Mouse (Mus musculus) midbrain, embryonic 10.5 days (tissue): ENCODE results near the gene Kcnc4. TPM values are rescaled to one million over a fixed set of nuclear protein-coding genes. Genes with fewer than 3 reads are reported as not detected.

ENCODE experiments used
- DNase-seq: peaks from one replicate; pipeline ENCODE4 v3.0.0-alpha.2; 2017; ENCODE audit warnings: low spot score
- H3K27ac ChIP-seq: fragments of 300-500 bp; sonication (generic); replicated peaks from 2 replicates; pipeline ENCODE4 v1.5.1; 2016; ENCODE audit warnings: mild to moderate bottlenecking
- H3K27me3 ChIP-seq: fragments of 300-500 bp; sonication (generic); 2 replicates; pipeline ENCODE4 v1.6.1; 2016; ENCODE audit warnings: low read depth, mild to moderate bottlenecking; ENCODE audit not compliant: poor library complexity, severe bottlenecking
- H3K36me3 ChIP-seq: fragments of 300-500 bp; sonication (generic); 2 replicates; pipeline ENCODE4 v1.6.1; 2016; ENCODE audit warnings: mild to moderate bottlenecking, moderate library complexity
- H3K4me1 ChIP-seq: fragments of 300-500 bp; sonication (generic); 2 replicates; pipeline ENCODE4 v1.6.1; 2016
- H3K4me3 ChIP-seq: fragments of 300-500 bp; sonication (generic); 2 replicates; pipeline ENCODE4 v1.5.1; 2016; ENCODE audit warnings: mild to moderate bottlenecking, moderate library complexity
- H3K9me3 ChIP-seq: fragments of 300-500 bp; sonication (generic); replicated peaks from 2 replicates; pipeline ENCODE4 v1.6.1; 2016; ENCODE audit warnings: mild to moderate bottlenecking
- WGBS: fragments of 180-500 bp; shearing (Covaris S2); methylation state at CpG from one replicate; pipeline ENCODE4 v1.1.7; 2016; 5-methylcytosine and 5-hydroxymethylcytosine counted together
- polyA plus RNA-seq: library from polyadenylated mRNA; unstranded; fragments of >200 nt; fragmentation: Nextera tagmentation; extraction: Ambion mirVana; gene quantifications from 2 replicates; pipeline ENCODE4 v1.2.1, GENCODE M21; 2016

Gene Kcnc4
- polyA plus RNA-seq, 1 experiment from 2014 or later = not detected

DNA sequence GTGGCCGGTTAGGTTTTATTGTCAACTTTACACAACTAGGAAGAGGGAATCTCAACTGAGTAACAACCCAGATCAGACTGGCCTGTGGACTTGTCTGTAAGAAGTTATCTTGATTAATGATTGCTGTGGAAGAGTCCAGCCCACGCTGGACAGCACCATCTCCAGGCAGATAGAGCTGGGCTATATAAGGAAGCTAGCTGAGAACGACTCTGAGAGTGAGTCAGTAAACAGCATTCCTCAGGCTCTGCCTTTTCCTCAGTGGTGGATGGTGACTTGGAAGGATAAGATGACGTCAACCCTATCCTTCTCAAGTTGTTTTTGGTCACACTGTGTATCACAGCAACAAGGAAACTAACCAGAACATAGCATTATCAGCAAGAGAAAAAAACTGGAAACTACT, 29.3 kb upstream of the Kcnc4 start:
- no peak overlapping the region for H3K27ac ChIP-seq
- no peak for DNase-seq
- 73% methylated on average over 4 of the region's 4 CpGs for WGBS
- H3K9me3 ChIP-seq = no peaks in the 10 kb centered on the region
- H3K36me3 ChIP-seq = no peaks in the 10 kb centered on the region
- no peaks in the 10 kb centered on the region; the same call in 1 of the 2 replicates for H3K27me3 ChIP-seq
- H3K4me3 ChIP-seq = no peak overlapping the region
- no peaks in the 10 kb centered on the region for H3K4me1 ChIP-seq

DNA sequence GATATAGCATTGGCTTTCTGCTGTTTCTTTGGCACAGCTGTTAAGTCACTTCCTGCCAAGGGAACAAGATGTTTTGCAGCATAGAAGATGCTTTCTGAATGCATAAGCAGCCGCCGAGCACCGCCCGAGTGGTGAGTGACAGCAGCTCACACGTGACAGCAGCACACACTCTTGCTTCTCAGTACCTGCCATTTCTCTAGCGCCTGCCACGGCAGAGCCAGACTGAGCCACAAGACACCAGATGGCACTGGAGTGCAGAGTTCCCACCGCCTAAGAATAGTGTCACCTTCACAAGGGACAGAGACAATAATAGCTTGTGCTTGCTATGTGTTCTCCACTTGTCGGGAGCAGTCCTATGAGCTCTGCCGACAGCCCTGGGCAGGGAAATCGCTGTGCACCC, 23.9 kb upstream of the Kcnc4 start:
- no peak overlapping the region for H3K27ac ChIP-seq
- H3K27me3 ChIP-seq = no peaks in the 10 kb centered on the region
- no peaks in the 10 kb centered on the region for H3K36me3 ChIP-seq
- 68% methylated on average over 11 of the region's 11 CpGs for WGBS
- H3K4me3 ChIP-seq = no peak overlapping the region
- H3K9me3 ChIP-seq = no peaks in the 10 kb centered on the region
- DNase-seq = no peak
- no peaks in the 10 kb centered on the region; the same call in 1 of the 2 replicates for H3K4me1 ChIP-seq

DNA sequence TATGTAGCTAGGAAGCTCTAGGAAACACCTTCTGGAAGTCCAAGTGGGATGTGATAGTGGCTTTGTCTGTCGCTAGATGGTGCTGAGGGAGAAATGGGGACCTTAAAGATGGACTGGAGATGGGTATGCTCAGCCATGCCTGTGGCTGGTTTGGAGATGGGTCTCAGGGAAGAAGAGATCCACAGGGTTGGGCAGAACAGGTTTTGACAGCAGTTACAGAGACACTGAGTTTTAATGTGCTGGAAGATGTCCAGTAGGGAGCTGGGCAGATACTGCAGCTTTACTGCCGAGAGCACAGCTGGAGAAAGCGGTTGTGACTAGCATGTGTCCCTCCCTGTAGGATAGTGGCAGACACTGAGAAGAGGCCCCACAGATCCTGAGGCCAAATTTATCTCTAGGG, 21.3 kb upstream of the Kcnc4 start:
- DNase-seq = peak; percentile 37
- 65% methylated on average over 3 of the region's 3 CpGs for WGBS
- no peaks in the 10 kb centered on the region for H3K36me3 ChIP-seq
- H3K4me1 ChIP-seq = no peaks in the 10 kb centered on the region; the same call in 1 of the 2 replicates
- no peak overlapping the region for H3K4me3 ChIP-seq
- H3K9me3 ChIP-seq = no peaks in the 10 kb centered on the region
- no peaks in the 10 kb centered on the region for H3K27me3 ChIP-seq
- H3K27ac ChIP-seq = no peak overlapping the region

DNA sequence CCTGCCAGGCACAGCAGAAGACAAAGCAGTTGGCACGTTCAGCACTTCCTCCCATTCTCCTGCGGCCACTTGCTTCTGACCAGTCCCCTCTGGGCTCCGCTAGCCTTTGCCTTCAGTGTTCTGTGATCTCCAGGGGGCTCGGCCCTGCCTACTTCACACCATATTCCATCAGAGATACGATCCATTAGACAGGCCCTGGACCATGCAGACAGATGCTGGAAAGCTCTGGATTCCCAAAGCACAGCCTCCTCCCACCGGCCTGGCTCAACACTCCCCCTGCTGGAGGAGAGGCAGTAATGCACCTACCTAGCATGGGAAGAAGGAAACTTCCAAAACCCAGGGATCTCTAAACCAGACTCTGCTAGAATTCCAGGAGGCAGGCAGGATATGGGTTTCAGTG, 12.8 kb upstream of the Kcnc4 start:
- H3K4me3 ChIP-seq = no peak overlapping the region
- WGBS = 52% methylated on average over 6 of the region's 6 CpGs
- no peaks in the 10 kb centered on the region for H3K9me3 ChIP-seq
- H3K27me3 ChIP-seq = 0 out of 2 replicates have a peak, but pooled peaks cover 9% of the 10 kb centered on the region
- H3K36me3 ChIP-seq = no peaks in the 10 kb centered on the region
- peak; percentile 51 for DNase-seq
- H3K4me1 ChIP-seq = no peaks in the 10 kb centered on the region
- H3K27ac ChIP-seq = no peak overlapping the region

DNA sequence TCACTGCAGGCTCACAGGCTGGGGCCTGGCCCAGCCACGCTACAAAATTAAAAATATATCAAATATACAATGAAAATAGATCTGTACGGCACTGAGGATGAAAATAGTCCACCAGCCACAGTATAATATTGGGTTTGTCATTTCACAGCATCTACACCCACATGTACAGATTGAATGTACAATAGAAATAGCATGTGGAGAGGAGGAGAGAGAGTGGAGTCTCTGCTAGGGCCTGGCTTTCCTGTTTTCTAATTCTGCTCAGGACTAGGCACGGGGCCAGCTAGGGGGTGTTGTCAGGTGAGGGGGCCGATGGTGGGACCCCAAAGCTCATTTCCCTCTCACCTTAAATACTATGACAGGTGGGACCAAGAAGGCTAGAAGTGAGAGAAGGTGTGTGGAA, 9.7 kb upstream of the Kcnc4 start:
- Histone ChIP-seq H3K4me3 (no peak overlapping the region), H3K27me3 (peaks cover 14% of the 10 kb centered on the region), H3K9me3 (no peaks in the 10 kb centered on the region), H3K27ac (no peak overlapping the region), H3K4me1 (no peaks in the 10 kb centered on the region), H3K36me3 (no peaks in the 10 kb centered on the region)
- 79% methylated on average over 4 of the region's 4 CpGs for WGBS
- no peak for DNase-seq

DNA sequence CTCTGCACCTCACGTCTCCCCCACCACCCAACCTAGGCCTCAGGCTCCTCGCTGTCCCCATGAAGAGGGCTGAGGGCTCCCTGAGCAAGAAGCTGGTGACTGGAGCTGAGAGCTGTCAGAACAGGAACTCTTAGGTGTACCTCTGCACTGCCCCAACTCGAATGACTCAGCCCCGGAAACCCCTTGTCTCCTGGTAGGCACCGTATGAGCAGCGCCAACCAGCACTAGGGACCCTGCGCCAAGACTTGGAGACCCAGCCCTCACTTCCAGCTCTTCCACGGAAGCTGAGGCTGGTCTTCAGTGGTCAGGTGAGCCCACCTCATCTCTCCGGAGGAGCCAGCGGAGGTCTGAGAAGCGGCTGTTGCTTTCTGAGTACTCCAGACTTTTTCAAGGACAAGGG, 8.8 kb upstream of the Kcnc4 start:
- peaks cover 24% of the 10 kb centered on the region for H3K27me3 ChIP-seq
- no peaks in the 10 kb centered on the region for H3K4me1 ChIP-seq
- no peak for DNase-seq
- H3K9me3 ChIP-seq = no peaks in the 10 kb centered on the region
- WGBS = 89% methylated on average over 11 of the region's 11 CpGs
- H3K36me3 ChIP-seq = no peaks in the 10 kb centered on the region
- no peak overlapping the region for H3K27ac ChIP-seq
- H3K4me3 ChIP-seq = no peak overlapping the region

DNA sequence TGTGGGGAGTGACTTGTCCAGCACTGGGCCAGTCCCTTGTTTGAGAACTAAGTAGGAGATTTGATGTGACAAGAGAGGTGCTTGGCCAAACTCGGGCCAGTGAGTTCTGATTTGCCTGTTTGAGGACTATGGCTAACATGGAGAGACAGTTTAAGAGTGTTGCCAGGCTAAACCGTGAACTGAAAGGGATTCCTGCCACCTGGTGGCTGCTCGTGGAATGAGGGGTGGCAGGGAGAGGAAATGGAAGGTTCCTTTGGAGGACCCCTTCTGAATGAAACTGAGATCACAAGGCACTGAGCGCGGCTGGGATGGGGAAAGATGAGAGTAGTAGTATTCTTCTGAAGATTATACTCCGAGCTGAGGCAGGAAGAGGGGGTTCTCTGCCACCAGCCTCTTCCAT, 7.2 kb upstream of the Kcnc4 start:
- WGBS = 10% methylated on average over 6 of the region's 6 CpGs
- Histone ChIP-seq H3K36me3 (no peaks in the 10 kb centered on the region), H3K27me3 (peaks cover 36% of the 10 kb centered on the region), H3K4me3 (no peak overlapping the region), H3K27ac (no peak overlapping the region), H3K9me3 (no peaks in the 10 kb centered on the region), H3K4me1 (no peaks in the 10 kb centered on the region)
- DNase-seq = peak; percentile 77

DNA sequence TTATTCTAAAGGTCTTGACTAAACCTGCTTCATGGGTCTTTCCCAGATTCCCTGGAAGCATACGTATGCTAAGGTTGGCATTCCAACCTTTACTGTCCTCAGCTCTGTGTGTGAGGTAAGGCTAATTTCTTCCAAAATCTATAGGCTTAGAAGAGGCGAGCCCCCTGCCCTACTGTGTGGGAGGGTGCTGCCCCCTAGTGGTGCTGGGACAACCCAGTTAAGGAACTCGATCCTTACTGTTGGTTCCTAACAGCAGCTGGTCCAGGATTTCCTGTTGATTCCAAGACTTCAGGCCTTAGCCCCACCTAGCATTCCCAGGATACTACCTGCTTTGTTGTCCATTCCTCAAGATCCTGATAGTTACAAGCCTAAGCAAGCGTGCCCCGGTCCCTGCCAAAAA, 2.8 kb upstream of the Kcnc4 start:
- H3K4me3 ChIP-seq = no peak overlapping the region
- WGBS = 20% methylated on average over 5 of the region's 5 CpGs
- H3K27ac ChIP-seq = no peak overlapping the region
- no peaks in the 10 kb centered on the region for H3K9me3 ChIP-seq
- peaks cover 71% of the 10 kb centered on the region for H3K27me3 ChIP-seq
- peak; percentile 77 for DNase-seq
- no peaks in the 10 kb centered on the region for H3K36me3 ChIP-seq
- peaks cover 25% of the 10 kb centered on the region for H3K4me1 ChIP-seq

DNA sequence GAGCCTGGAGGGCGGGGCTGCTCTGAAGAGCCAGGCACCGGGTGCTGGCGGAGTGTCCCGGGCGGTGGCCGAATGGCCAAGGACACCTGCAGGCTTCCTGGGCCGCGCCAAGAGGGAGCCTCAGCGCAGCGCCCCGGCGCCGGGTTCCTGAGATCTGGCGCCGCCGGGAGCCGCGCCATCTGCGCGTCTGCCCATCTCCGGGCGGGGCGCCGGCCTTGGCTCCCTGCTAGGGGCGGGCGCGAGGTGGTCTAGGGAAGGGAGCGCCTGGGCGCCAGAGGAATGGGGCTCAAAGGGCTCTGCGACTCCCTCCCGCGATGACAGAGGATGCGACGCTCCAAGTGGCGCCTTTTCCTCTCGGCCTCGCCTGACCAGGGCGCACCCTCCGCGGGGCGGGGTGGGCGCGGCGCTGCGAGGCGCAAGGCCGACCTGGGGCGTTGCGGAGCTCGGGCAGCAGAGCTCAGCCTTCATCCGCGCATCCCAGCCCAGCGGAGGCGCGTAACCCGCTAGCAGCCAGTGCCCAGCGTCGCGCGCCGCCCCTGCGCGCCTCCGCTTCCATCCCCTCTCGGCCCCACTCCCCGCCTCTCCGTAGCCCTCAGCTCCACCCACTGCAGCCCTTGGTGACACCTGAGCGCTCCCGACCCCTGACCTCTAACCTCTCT, 550 bp upstream of the Kcnc4 start:
- peak overlapping the region; percentile 71 for H3K4me3 ChIP-seq
- H3K27ac ChIP-seq = no peak overlapping the region
- under 1% methylated on average over 61 of the region's 69 CpGs for WGBS
- peaks cover 92% of the 10 kb centered on the region for H3K27me3 ChIP-seq
- DNase-seq = peak; percentile 41
- peaks cover 25% of the 10 kb centered on the region for H3K4me1 ChIP-seq
- no peaks in the 10 kb centered on the region for H3K9me3 ChIP-seq
- H3K36me3 ChIP-seq = no peaks in the 10 kb centered on the region

DNA sequence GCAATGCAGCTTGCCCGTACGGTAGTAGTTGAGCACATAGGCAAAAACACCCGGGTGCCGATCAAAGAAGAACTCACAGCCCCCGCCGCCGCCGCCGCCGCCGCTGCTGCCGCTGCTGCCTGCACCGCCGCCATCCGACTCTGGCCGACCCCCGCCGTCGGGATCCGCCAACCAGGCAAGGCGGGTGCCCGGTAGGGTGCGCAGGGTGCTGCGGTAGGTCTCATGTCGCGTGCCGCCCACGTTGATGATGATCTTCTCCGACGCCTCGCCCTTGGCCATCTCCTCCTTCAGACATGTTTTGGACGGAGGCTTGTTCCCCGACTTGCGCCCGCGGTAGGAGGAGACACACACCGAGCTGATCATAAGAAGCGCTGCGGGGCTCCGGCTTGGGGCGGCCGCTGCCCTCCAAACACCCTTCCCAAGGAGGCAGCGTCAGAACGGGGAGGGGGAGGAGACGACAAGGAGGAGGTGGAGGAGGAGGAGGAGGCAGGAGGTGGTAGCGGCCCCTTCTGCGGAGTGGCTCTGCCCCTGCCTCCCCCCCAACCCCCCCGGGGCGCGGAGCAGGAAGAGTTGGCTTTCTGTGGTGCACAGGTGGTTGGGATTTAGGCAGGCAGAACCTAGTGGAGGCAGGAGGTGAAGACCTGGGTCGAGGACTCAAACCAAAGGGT, 690 bp downstream of the Kcnc4 start:
- under 1% methylated on average over 51 of the region's 51 CpGs for WGBS
- H3K27me3 ChIP-seq = peaks cover 97% of the 10 kb centered on the region
- peaks cover 25% of the 10 kb centered on the region for H3K4me1 ChIP-seq
- H3K4me3 ChIP-seq = peak overlapping the region; percentile 71
- no peak overlapping the region for H3K27ac ChIP-seq
- H3K36me3 ChIP-seq = no peaks in the 10 kb centered on the region
- H3K9me3 ChIP-seq = no peaks in the 10 kb centered on the region
- peak; percentile 53 for DNase-seq

DNA sequence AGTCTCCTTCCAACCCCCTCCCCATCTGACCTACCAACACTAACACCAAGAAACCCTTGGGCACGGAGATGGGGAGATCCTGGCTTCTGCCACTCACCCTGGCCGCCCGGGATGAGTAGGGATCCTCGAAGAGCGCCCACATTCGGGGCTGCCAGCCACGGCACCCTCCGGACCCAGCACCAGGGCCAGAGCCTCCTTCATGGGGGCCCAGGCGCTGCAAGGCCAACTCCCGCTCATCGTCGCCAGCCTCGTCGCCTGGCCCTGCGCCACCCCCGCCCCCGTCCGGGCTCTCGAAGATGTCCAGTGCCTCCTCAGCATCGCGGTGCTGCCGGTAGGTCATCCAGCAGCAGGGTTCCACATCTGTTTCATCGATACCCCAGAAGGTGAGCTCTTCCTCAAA, 1.2 kb downstream of the Kcnc4 start:
- peak; percentile 20 for DNase-seq
- peaks cover 25% of the 10 kb centered on the region for H3K4me1 ChIP-seq
- H3K27ac ChIP-seq = no peak overlapping the region
- H3K4me3 ChIP-seq = peak overlapping the region; percentile 71
- peaks cover 97% of the 10 kb centered on the region for H3K27me3 ChIP-seq
- no peaks in the 10 kb centered on the region for H3K36me3 ChIP-seq
- WGBS = 3% methylated on average over 23 of the region's 23 CpGs
- H3K9me3 ChIP-seq = no peaks in the 10 kb centered on the region

DNA sequence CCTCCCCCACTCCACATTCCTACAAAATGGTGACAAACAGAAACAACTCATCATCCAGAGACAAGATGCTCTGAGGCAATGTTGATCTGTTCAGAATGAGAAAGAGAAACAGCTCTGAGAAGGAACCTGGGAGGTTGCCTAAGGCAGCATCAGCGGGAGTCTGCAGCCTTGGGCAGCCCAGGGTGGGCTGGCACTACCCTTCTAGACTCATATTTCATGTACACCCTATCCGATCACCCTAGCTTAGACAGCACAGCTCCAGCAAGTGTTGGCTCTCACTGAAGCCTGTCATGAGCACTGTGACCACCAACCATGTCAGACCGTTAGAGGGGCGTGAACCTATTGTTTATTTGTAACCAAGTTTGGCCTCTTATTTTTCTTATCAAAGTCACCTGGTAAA, 5.1 kb downstream of the Kcnc4 start:
- peaks cover 63% of the 10 kb centered on the region for H3K27me3 ChIP-seq
- no peak overlapping the region for H3K27ac ChIP-seq
- H3K9me3 ChIP-seq = no peaks in the 10 kb centered on the region
- no peak overlapping the region for H3K4me3 ChIP-seq
- peaks cover 14% of the 10 kb centered on the region for H3K4me1 ChIP-seq
- 84% methylated on average over 4 of the region's 4 CpGs for WGBS
- H3K36me3 ChIP-seq = no peaks in the 10 kb centered on the region
- DNase-seq = no peak

DNA sequence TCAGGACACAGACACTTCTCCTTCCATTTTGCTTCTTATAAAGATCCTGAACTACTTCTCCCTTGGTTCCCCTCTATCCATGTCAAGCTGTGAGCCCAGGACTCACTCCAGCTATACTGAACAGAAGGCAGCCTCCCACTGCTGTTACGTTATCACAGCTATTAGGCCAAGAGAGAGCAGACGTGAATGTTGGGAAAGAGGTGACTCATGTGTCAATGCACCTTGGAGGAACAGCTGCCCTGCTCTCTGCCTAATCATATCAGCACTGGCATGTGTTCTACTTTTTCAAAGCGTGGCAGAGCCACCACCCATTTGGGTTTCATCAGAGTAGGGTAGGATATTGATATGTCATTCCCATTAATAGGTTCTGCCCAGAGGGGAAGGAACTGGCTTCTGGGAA, 12.5 kb downstream of the Kcnc4 start:
- 82% methylated on average over 3 of the region's 3 CpGs for WGBS

More for the DNA sequence above, 12.5 kb downstream of the Kcnc4 start:
- Histone ChIP-seq H3K36me3 (no peaks in the 10 kb centered on the region), H3K4me3 (no peak overlapping the region), H3K27ac (no peak overlapping the region), H3K4me1 (no peaks in the 10 kb centered on the region), H3K27me3 (no peaks in the 10 kb centered on the region), H3K9me3 (no peaks in the 10 kb centered on the region)
- no peak for DNase-seq
